Mouse (Mus musculus) gastrocnemius, postnatal 10 days (tissue): ENCODE measurements around the gene Cdkn2aip. TPM values are rescaled to one million over a fixed set of nuclear protein-coding genes. Genes with fewer than 3 reads are reported as not detected.

Experiments
- DNase-seq: peaks from one replicate; pipeline ENCODE4 v3.0.0; 2021; ENCODE audit warnings: mixed read lengths
- long read RNA-seq, 2 experiments: library from polyadenylated mRNA; stranded (forward); transcript quantifications; one replicate each; pipeline ENCODE4 v2.0.0; 2021
- total RNA-seq, 2 experiments: library from RNA; stranded (reverse); gene quantifications; 2 replicates each; pipeline ENCODE4 v1.2.3; 2021

Cdkn2aip gene
- total RNA-seq: 1 to 10 TPM; 5.5 to 6.7 TPM
- long read RNA-seq, experiment 1, transcript Cdkn2aip-202 (3 exons, 3,393 nt): major isoform, 8 of 14 reads
- long read RNA-seq, experiment 1, partial matches to known transcripts: 1 of 14 reads
- long read RNA-seq, experiment 1, other reads (novel, unspliced or antisense): 1 of 14 reads
- long read RNA-seq, experiment 2, transcript Cdkn2aip-202 (3 exons, 3,393 nt): major isoform, 7 of 13 reads
- long read RNA-seq, experiment 2, transcript Cdkn2aip-201 (3 exons, 3,464 nt): minor isoform, 5 of 13 reads
- long read RNA-seq, experiment 2, partial matches to known transcripts: 0 of 13 reads
- long read RNA-seq, experiment 2, other reads (novel, unspliced or antisense): 1 of 13 reads

DNA sequence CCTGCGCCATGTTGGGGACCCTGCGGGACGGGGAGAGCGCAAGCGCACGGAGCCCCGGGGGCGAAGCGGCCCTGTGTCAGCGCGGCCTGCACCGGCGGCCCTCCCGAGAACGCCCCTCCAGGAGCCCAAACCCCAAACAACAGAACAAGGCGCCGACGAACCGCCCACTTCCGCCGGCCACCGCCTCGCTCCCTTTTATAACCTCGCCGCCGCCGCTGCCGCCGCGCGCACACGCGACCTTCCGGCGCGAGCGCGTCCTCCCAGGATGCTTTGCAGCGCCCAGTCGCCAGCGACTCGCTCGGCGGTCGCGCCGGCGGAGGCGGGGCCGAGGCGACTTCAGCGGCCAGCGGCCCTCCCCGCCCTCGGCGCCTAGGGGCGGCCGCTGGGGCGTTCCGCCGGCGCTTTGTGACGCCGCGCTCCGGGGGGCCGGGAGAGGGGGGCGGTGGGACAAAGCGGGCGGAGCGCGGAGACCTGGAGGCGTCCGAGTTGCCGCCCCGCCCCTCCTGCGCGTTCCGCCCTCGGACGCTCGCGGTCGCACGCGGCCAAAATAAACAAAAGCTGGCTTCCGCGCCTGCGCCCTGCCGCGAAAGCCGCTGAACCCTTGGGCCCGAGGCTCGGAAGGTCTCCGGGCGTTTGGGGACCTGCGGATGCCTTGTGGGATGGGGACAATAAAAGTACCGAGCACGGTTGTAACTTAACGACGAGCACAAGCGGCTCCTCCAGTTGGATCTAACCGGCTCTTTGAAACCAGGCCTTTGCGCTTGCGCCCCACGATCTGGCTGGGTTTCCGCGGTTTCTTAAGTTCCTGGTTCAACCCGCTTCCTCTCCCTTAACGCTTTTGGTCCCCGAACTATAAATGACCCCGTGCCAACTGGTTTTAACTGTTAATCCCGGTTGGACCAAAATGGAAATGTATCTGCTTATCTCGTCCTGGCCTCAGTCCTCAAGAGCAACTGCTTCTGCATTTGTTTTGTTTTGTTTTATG is at the start of gene Cdkn2aip:
TSS of gene Cdkn2aip (minus strand) at position 172 of the 985 bp plus-strand sequence.
- DNase-seq: peak; percentile 95

DNA sequence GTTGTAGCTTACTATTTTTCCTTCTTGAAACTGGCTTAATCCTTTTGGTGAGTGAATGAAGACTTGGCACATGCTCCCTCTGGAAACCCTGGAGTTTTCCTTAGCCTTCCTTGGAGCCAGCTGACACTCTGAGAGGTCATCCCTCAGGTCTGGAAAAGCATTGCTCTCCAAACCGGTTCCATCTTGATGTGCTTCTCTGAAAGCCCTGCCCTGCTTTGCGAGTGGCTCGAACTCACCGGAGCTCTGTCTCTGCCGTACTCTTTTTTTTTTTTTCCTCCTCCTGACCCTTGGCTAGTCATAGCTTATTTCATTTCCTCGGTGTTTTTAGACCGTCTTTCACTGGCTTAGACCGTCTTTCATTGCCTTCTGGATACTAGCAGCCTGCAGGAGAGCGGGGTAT is 49.5 kb upstream of the Cdkn2aip start:
- no peak for DNase-seq

DNA sequence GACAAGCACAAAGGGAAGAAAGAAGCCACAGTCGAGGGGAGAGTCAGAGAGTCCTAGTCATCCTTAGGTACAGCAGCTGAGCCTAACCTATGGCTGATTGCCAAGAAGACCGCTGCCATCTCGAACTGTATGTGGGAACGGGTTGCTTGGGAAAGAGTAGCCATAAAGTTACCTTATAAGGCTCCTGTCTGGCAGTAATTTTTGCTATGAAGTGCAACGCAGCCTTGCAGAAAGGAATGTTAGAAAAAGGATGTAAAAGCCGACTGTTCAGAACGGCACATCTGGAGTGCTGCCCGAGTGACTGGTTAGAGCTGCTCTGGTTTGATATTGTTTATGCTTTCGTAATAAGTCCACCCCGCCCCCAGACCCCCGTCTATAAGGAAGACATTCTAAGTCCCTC is 47.0 kb upstream of the Cdkn2aip start:
- no peak for DNase-seq

DNA sequence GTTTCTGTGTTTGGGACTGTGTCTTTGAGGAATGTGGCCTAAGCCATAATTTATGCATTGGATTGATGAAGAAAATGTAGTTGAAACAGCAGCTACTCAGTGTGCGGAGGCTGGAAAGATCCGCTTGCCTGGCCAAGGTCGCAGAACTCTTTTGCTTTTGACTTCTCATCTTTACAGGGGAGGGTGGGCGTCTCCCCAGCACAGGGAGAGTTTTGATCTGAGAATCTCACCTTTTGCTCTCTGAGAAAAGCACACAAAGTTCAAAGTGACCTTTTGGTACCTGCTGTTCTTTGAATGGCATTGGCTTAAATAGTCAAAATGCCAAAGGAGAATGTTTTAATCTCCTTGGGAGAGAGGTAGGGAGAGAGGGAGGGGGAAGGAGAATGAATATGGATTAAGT is 46.5 kb upstream of the Cdkn2aip start:
- DNase-seq: no peak

DNA sequence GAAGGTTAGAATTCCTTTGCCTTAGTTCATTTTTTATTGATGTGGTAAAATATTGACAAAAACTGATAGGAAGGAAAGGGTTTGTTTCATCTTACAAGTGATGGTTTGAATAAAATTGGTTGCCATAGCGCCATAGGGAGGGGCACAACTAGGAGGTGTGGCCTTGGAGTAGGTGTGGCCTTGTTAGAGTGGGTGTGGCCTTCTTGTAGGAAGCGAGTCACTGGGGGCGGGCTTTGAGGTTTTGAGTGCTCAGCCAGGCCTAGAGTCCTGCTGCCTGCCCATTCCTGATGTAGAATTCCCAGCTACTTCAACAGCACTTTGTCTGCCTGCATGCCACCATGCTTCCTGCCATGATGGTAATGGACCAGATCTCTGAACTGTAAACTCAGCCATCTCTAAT is 39.4 kb upstream of the Cdkn2aip start:
- DNase-seq: no peak

DNA sequence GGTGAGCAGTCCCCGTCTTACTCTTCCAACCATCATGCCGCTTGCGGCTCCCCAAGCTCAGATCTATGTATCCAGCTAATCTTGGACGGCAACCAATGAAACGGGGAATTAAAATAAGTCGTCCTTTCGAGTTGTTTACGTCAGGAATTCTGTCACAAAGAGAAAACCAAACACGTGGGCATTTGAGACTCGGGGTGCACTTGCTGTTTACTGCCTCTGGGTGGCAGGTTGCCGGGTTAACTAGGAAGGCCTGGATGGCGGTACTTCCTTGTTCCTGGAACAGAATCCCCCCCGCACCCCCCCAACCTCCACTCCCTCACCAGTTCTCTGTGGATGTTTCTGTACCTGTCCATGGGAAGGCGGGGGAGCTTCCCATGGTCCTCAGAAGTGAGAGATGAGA is 36.4 kb upstream of the Cdkn2aip start:
- DNase-seq: no peak

DNA sequence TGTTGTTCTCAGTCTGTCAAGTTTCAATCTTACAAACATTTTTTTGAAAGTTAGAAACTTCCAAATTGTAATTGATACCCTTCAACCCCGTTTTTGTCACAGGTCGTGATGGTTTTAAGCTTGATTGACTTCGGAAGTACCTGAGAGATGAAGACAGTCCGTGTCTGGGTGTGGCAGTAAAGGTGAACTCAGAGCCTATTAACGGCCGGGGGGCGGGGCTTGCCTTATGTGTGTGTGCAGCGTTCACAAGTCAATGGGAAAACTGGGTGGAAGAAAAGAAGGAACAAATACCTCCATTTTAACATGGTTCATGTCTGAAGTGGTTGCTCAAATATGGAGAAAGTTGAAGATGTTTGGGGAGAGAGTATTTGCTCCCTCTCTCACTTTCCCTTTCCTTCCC is 35.8 kb upstream of the Cdkn2aip start:
- DNase-seq: no peak

DNA sequence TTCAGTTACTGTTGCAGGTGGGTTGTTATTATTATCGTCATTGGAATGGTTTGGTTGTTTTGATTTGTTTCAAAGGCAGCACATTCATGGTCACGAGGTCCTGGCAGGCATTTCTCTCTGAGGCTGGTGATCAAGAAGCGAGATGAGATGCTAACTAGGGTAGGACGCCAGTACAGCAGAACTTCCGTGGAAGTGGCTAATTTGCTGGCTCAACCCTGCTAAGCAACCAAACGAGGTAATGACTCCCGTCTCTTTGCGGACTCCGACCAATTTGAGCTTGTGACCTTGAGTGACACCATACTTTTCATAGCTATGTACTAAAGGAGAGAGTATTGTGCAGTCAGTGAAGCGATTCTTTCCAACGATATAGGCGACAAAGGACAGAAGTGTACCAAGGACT is 32.6 kb upstream of the Cdkn2aip start:
- no peak for DNase-seq

DNA sequence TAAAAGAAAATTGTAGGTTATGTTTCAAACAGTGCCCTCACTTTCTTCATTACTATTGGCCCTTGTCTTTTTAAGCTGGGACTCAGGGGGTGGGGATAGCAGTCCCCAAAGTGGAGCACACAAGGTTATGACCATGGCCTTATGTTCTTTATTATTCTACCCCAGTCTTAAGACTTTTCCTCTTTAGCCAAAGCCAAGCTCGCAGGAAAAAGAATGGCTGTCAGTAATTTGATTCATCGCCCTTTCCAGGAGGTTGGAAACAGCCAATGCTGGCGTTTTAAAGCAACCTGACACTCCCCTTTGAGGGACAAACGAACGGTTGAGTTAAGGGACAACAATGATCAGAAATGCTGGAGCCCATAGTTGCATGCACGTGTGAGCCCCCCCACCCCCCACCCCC is 32.1 kb upstream of the Cdkn2aip start:
- no peak for DNase-seq

DNA sequence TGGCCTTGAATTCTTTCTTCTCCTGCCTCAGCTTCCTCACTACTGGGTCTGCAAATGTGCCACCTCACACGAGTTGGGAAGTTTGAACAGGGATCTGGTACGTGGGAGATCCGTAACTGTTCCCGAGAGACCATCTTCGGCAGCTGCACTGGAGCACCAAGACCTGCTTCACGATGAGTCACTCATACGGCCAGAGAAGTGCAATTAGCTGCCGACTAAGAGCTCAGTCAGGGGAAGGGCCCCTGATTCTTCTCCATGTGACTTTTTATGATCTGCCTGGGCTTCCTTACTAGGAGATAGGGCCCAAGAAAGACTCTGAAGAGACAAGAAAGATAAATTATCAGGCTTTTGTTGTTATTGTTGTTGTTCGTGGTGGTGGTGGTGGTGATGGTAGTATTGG is 31.1 kb upstream of the Cdkn2aip start:
- no peak for DNase-seq

DNA sequence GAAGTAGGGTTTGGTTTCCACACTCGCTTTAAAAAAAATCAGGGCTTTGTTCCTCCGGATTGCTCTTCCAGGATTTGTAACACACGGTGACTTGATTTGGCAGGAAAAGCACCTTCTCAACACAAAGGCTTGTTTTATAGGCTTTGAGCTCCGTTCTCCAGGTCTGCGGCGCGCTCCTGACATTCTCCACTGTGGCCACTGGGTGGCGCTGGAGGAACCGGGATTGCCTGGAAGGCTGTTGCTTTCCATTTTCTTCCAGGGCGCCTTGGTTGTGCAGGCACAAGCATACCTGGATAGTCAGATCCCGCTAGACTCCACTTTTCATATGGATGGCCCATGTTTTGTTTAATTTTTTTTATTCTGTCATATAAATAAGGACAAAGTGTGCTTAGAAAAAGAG is 29.7 kb upstream of the Cdkn2aip start:
- peak; percentile 88 for DNase-seq

DNA sequence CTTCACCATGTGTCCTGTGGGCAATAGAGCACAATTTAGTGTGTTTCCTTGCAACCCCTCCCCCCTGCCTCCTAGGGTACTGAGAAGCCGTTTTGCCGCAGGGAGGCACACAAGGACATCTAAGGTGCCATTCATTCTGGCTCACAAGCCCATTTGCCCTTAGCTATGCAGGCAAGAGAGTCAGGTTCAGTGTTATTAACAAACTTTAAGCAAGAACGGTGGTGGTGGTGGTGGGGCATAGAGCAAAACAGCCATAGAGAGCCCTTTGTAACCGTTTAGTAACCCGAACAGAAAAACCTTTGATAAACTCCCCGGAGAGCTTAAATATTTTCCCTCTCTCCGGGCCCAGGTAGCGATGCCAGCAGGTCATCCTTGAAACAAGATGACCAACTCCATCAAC is 29.3 kb upstream of the Cdkn2aip start:
- DNase-seq: no peak

DNA sequence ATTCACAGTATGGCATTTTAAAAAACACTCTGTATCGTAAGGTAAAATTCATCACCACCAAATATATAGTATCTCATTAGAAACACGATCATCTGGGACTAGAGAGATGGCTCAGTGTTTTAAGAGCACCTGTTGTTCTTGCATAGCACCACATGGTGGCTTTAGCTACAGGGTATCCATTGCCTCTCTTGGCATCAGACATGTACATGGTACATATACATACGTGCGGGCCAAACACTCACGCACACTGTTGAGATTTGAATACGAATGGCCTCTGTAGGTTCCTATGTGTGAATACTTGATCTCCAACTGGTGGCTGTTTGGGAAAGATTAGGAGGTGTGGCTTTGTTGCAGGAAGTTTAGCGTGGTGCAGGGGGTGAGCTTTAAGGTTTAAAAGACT is 28.6 kb upstream of the Cdkn2aip start:
- DNase-seq: no peak

DNA sequence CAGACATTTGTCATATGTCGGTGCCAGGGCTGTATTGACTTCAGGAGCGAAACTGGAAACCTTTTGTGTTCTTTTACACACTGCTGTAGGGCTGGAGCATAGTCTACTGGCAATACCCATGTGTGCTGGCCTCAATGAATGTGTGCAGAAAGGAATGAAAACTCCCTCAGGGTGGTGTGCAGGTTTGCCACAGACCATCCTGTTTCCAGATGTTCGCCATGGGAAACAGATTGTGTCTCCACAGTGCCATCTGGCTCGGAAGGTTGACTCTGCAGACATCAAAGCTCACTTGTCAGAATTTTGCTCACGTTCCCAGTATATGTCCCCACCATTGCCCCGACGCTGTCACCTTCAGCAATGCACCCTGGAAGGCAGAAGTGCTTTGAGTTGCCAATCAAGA is 23.4 kb upstream of the Cdkn2aip start:
- no peak for DNase-seq

DNA sequence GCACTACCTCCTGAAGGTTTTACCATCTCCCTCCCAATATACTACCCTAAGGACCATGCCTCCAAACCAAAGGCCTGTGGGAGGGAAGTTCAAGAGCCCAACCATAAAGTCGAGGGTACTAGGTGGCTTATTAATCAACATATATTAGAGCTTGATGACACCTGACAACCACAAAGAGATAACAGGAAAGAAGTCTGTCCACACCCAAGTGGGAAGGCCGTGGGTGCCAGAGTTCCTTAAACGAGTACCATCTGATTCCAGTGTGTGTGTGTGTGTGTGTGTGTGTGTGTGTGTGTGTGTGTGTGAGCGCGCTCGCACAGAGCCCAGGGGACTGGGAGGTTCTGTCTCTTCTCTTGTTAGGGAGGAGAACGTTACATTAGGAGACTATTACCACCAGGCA is 15.6 kb upstream of the Cdkn2aip start:
- DNase-seq: no peak

DNA sequence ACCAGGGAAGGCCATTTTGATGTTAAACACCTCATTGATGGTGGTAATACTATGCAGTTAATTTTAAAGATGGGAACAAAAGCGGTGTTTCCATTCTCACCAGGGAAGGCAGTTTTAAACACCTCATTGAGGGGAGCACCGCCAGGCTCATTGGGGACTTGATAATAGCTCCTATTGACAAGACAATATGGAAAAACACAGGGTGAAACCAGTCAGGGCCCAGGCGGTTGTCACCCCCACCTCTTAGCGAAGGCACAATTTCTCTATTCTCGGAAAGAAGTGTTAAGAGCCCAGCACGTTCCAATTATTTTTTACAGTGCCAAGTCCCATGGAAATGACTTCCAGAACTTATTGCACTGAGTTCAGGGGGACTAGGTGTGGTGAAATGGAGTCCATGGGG is 13.2 kb upstream of the Cdkn2aip start:
- DNase-seq: no peak

DNA sequence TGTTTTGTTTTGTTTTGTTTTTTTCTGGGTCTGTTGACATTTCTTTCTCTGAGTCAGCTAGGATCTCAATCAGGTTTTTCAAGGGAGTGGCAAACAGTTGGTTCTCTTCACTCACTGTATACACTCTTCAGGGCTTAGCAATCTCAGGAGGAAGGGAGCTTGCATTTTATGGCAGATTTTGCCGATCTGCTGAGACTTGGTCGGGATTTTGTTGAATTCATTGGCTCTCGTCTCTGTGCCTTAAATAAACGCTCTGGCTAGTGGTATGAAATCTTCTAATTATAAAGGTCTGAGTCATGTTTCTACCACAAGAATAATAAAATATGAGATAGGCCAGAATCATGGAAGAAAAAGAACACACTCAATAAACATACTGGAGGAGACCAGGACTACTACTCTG is 7.9 kb upstream of the Cdkn2aip start:
- no peak for DNase-seq

DNA sequence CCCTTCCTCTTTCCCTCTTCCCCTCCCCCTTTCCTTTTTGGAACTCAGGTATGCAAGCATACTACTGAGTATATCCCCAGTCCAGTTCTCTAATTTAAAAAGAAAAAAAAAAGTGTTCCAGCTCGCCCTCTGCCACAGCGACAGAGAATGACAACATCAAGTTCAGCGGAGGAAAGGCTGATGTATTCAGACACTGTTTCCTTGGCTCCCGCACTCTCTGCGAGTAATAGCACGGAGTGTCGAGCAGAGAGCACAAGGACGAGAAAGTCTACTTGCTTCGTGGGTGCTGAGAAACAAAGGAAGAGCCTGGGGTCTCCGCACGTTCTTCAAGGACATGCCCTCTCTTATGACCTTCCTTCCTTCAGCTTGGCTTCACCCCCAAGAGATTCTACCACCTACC is 4.9 kb upstream of the Cdkn2aip start:
- no peak for DNase-seq

DNA sequence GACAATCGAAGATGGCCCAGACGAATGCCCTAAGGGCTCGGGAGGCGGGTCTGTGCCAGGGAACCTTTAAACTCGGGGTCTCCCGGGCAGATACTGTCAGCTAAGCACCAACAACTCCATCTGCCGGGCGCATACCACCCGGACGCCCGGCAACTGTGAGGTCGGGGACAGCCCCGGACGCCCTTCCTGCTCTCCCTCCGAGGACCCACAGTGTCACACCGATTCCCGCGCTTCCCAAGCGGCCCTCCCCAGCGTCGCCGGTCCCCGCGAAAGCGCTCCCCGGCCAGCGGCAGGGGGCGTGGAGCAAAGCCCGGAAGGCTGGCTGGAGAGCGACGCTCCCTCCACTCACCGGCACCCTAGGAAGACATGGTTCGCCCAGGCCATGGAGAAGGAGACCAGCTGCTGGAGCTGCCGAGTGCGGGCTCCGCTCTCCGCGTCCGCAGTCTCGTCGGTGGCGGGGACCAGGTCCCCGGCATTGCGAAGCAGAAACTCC is 515 bp downstream of the Cdkn2aip start:
- no peak for DNase-seq

DNA sequence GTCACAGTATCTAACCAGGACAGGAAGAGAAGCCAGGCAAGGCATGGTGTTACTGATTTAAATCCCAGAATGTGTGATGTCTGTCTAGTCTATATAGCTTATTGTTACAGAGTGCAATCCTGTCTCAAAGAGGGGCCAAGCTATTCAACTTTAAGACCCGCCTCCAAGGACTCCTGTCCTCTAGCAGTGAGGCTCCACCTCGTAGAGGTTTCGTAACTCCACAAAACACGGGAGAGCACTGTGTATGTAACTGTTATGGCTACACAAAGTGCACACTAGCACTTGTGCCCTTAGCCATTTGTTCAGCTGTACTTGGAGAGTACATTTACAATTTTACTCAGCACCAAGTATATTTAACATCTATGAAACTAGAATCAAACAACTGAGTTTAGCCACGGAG is 5.6 kb downstream of the Cdkn2aip start:
- DNase-seq: no peak

DNA sequence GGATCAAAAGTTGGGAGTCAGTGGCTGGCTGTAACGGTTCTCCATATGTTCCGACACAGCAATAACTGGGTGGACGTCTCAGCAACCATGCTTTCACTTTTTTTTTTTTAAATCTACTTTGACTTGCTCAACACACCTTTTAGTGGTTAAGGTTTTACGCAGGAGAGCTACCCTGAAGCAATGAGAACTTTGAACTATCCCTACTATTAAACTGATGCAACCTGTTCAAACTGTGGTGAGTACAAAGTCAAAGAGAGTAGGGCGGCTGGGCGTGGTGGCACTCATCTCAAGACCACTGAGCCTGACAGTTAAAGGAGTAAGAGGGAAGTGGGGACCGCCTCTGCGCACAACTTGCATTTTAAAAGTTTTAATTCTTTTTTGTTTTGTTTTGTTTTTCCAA is 7.0 kb downstream of the Cdkn2aip start:
- no peak for DNase-seq

DNA sequence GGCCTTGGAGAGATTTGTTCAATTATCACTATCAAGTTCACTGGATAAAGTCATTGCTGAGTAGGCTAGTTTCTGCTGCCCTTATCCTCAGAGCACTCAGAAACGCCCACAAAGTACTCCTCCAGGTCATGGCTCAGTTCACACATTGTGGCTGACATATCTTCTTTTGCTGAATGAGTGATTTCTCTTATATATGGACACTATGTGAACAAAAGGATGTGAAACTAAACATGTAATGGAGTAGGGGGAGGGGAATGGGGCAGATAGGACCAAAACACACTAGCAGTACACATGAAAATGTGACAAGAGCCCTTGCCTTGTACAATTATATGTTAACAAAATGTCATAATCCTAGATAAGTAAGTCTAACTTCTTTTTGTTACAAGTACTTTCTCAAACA is 11.4 kb downstream of the Cdkn2aip start:
- DNase-seq: no peak

DNA sequence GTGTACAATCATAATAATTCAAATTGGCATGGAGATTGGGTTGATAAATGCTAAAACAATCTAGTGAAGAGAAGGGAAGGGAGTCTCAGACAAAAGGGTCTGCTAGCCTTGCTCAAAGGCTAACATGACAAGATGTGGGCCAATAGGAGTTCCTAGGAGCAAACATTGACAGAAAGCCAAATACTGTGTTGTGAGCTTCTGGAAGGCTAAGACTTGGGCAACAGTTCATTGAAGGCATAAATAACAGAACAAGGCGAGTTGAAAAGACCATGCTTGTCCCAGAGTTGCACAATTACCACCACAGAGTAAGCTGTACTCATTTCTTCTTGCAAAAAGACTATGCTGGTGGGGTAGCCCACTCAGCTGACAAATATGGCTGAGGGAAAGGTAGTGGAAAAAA is 16.0 kb downstream of the Cdkn2aip start:
- DNase-seq: no peak
